Mouse (Mus musculus) heart, embryonic 13.5 days (tissue): ENCODE measurements around the gene Hist1h4k. TPM values are rescaled to one million over a fixed set of nuclear protein-coding genes. Genes with fewer than 3 reads are reported as not detected.

Experiments used
- ATAC-seq: fragments of 200-750 bp; cut with Nextera tagmentation; 2 replicates; pipeline ENCODE4 v1.8.0; 2017; ENCODE audit warnings: moderate TSS enrichment; ENCODE audit not compliant: insufficient number of reproducible peaks, low FRiP score, low TSS enrichment; ENCODE audit errors: extremely low read depth
- H3K27ac ChIP-seq: fragments of 300-500 bp; sonication (generic); replicated peaks from 2 replicates; pipeline ENCODE4 v1.5.1; 2015; ENCODE audit warnings: moderate library complexity, mild to moderate bottlenecking, inconsistent platforms
- H3K27me3 ChIP-seq: fragments of 300-500 bp; sonication (generic); replicated peaks from 2 replicates; pipeline ENCODE4 v1.6.1; 2015; ENCODE audit warnings: mild to moderate bottlenecking, inconsistent platforms
- H3K36me3 ChIP-seq: fragments of 300-500 bp; sonication (generic); 2 replicates; pipeline ENCODE4 v1.6.1; 2015; ENCODE audit warnings: mild to moderate bottlenecking, inconsistent platforms
- H3K4me1 ChIP-seq: fragments of 300-500 bp; sonication (generic); 2 replicates; pipeline ENCODE4 v1.6.1; 2015; ENCODE audit warnings: inconsistent platforms
- H3K4me2 ChIP-seq: fragments of 300-500 bp; sonication (generic); 2 replicates; pipeline ENCODE4 v1.6.1; 2015; ENCODE audit warnings: inconsistent platforms, mild to moderate bottlenecking, moderate library complexity
- H3K4me3 ChIP-seq: fragments of 300-500 bp; sonication (generic); 2 replicates; pipeline ENCODE4 v1.5.1; 2015; ENCODE audit warnings: moderate library complexity, mild to moderate bottlenecking, inconsistent platforms
- H3K9ac ChIP-seq: fragments of 300-500 bp; sonication (generic); 2 replicates; pipeline ENCODE4 v1.6.1; 2015; ENCODE audit warnings: inconsistent platforms, mild to moderate bottlenecking, moderate library complexity
- H3K9me3 ChIP-seq: fragments of 300-500 bp; sonication (generic); 2 replicates; pipeline ENCODE4 v1.6.1; 2016; ENCODE audit warnings: inconsistent platforms
- WGBS: fragments of 180-500 bp; shearing (Covaris S2); methylation state at CpG from one replicate; pipeline ENCODE4 v1.1.7; 2015; ENCODE audit warnings: mixed read lengths; 5-methylcytosine and 5-hydroxymethylcytosine counted together
- microRNA-seq: library from miRNA; unstranded; fragments of <30 nt; microRNA quantifications from one replicate; pipeline ENCODE4, GENCODE M21; 2016
- polyA plus RNA-seq: library from polyadenylated mRNA; unstranded; fragments of >200 nt; fragmentation: Nextera tagmentation; extraction: Ambion mirVana; gene quantifications from 2 replicates; pipeline ENCODE4 v1.2.1, GENCODE M21; 2015

The Hist1h4k gene
- polyA plus RNA-seq, 1 experiment from 2014 or later, result 1.3 TPM

DNA sequence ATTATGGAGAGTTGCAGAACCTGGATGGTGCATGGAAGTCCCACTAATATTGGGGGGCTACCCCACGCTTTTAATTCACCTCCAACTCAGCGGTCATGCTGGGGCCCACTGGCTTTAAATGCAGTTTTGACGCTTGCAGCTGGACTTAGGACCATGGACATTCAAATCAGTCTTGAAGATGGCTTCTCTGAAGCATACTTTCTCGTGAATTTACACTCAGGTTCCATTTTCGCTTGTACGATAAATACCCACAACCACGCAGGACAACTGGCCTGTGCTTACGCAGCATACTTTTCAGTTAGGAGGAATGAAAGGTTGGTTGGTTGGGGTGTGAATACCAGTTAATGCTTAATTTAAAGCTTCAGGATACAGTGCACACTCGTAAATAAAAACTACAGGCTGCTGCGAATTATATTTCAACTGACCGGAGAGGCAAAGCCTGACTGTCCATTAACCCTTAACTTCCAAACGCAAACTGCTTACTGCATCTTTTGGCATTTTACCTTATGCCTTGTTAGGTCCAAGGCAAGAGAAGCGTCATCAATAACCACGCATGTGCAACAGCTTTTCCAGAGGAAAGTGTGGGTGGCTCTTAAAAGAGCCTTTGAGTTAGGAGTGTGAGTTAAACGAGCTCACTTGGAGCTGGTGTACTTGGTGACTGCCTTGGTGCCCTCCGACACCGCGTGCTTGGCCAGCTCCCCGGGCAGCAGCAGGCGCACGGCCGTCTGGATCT is 35.0 kb downstream of the Hist1h4k start:
- Histone ChIP-seq H3K4me1 (peaks cover 36% of the 10 kb centered on the region), H3K4me3 (peak overlapping the region; percentile 55), H3K9ac (peak overlapping the region; percentile 80), H3K27ac (peak overlapping the region; percentile 91), H3K27me3 (no peaks in the 10 kb centered on the region), H3K9me3 (no peaks in the 10 kb centered on the region), H3K36me3 (no peaks in the 10 kb centered on the region), H3K4me2 (peak overlapping the region; percentile 72)
- ATAC-seq, result no peak
- 1% methylated on average over 22 of the region's 22 CpGs for WGBS

DNA sequence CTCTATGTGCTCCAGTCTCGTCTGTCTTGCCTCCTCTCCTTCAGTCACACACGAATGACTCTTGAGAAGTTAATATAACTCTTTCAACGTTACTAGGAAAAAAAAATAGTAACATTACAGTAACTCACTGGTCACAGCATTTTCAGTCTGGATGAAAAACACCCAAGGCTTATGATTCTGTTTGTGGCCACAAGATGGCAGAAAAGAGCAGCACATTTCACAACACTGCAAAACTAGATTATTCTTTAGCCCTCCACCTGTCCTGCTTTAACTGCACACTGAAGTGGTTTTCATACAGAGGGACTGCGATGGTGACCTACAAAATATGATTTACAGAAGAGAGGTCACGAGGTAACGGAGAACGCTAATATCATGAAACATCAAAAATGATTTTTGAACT is 35.6 kb downstream of the Hist1h4k start:
- no peaks in the 10 kb centered on the region for H3K9me3 ChIP-seq
- H3K4me1 ChIP-seq, result peaks cover 33% of the 10 kb centered on the region
- under 1% methylated on average over 7 of the region's 7 CpGs for WGBS
- H3K27ac ChIP-seq, result peak overlapping the region; percentile 91
- H3K4me3 ChIP-seq, result peak overlapping the region; percentile 55
- H3K36me3 ChIP-seq, result no peaks in the 10 kb centered on the region
- ATAC-seq, result no peak
- peak overlapping the region; percentile 80 for H3K9ac ChIP-seq
- no peaks in the 10 kb centered on the region for H3K27me3 ChIP-seq
- H3K4me2 ChIP-seq, result peak overlapping the region; percentile 72

DNA sequence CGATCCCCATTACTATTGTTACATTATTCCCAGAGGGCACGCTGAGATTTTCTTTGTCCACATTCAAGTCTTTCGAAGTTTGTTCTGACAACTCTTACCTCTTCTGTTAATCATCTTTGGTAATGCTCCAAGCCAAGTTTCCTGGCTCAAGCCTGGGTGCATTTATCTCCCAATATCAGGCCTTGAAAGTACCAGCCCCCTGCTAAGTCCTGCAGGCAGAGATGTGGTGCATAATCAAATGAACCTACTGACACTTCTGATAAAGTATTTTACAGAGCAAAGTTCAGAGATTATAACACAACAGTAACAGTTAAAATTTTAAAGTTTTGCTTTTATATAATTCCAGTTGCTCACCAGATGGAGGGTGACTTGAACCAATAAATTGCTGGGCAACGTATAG is 38.6 kb downstream of the Hist1h4k start:
- Histone ChIP-seq H3K36me3 (no peaks in the 10 kb centered on the region), H3K9ac (peak overlapping the region; percentile 81), H3K4me2 (peak overlapping the region; percentile 79), H3K9me3 (no peaks in the 10 kb centered on the region), H3K27ac (no peak overlapping the region), H3K4me3 (peak overlapping the region; percentile 76), H3K27me3 (no peaks in the 10 kb centered on the region), H3K4me1 (peaks cover 17% of the 10 kb centered on the region)
- WGBS, result 30% methylated on average over 4 of the region's 4 CpGs
- ATAC-seq, result no peak

DNA sequence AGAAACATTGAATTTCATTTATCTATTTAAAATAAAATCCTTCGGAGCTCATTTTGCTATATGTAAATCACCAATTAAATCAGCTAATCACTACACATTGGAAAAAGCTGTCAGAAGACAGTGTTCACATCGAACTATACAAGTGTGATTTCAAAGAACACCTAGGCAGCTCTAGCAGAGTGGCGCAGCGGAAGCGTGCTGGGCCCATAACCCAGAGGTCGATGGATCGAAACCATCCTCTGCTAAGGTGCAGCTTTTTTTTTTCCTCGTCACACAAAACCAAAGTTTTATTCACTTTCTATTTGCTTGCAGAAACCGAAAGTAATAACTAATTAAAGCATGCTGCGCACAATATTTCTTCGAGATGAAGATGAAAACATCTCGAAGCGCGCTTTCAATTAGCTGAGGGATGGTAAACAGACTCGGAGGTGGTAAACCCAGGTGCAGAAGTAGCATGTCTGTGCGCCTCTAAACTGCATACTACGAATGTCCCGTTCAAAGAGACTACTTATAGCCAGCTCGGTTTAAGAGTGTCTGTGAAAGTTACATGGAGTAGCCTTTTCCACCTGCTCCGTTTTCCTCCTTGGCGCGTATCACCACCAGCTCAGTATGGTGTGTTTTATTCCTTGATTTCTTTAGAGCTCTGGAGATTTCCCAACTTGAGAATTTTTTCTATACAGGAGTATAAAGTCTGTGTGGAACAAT is 39.3 kb downstream of the Hist1h4k start:
- H3K9ac ChIP-seq, result peak overlapping the region; percentile 81
- H3K36me3 ChIP-seq, result no peaks in the 10 kb centered on the region
- H3K4me2 ChIP-seq, result peak overlapping the region; percentile 79
- peak overlapping the region; percentile 76 for H3K4me3 ChIP-seq
- peaks cover 17% of the 10 kb centered on the region for H3K4me1 ChIP-seq
- WGBS, result 3% methylated on average over 22 of the region's 22 CpGs
- no peaks in the 10 kb centered on the region for H3K27me3 ChIP-seq
- ATAC-seq, result peak; percentile 76
- peak overlapping the region; percentile 56 for H3K27ac ChIP-seq
- no peaks in the 10 kb centered on the region for H3K9me3 ChIP-seq

DNA sequence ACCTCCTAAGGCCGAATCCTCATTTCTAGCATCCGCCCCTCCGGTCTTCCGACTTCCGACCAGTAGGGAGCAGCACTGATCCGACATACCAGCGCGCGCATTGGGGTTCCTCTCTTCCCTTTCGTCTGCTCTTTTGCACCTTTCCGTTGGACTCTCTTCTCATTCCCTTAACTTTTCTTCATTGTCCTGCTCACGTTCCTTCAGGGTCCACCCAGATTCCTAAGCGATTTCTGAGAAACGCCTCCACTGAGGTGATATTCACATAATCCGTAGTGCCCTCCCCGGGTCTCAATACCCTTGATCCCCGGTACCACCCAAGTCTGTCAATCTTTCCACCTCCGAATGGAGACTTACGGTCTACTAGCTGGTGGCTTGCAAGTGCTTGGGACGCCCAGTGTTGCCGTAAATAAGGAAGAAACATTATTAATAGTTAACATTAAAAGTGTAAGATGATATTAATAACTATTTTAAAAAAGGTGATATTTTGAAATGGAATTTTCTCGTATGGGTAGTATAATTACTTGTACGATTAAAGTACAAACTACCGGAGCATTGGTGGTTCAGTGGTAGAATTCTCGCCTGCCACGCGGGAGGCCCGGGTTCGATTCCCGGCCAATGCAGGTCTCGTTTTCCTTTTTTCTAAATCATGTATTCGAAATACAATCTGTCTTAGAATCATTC is 40.1 kb downstream of the Hist1h4k start:
- under 1% methylated on average over 32 of the region's 32 CpGs for WGBS
- H3K27me3 ChIP-seq, result no peaks in the 10 kb centered on the region
- H3K36me3 ChIP-seq, result no peaks in the 10 kb centered on the region
- H3K4me2 ChIP-seq, result peak overlapping the region; percentile 79
- H3K9ac ChIP-seq, result peak overlapping the region; percentile 83
- no peaks in the 10 kb centered on the region for H3K9me3 ChIP-seq
- peak overlapping the region; percentile 89 for H3K27ac ChIP-seq
- peaks cover 12% of the 10 kb centered on the region for H3K4me1 ChIP-seq
- peak; percentile 64 for ATAC-seq
- H3K4me3 ChIP-seq, result peak overlapping the region; percentile 76

DNA sequence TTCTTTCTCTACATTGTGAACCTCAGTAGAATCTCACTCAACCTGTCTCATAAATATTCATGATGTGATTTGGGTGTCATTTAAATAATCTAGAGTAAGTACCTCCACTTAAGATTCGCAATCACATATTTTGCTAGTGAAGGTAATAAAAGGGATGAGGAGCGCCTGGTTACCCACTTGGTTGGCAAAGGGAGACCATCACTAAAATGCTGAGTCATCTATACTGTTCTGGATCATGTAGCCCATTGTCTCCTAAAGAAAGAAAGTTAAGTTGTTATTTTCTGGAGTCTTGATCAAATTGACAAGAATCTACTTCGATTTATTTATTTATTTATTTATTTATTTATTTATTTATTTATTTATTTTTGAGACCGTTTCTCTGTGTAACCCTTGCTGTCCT is 43.6 kb downstream of the Hist1h4k start:
- no peak overlapping the region for H3K27ac ChIP-seq

More for the DNA sequence above, 43.6 kb downstream of the Hist1h4k start:
- H3K4me3 ChIP-seq, result no peak overlapping the region
- no peak for ATAC-seq
- no peaks in the 10 kb centered on the region for H3K9me3 ChIP-seq
- no peak overlapping the region for H3K9ac ChIP-seq
- H3K36me3 ChIP-seq, result no peaks in the 10 kb centered on the region
- 68% methylated on average over 4 of the region's 4 CpGs for WGBS
- no peaks in the 10 kb centered on the region; the same call in 1 of the 2 replicates for H3K27me3 ChIP-seq
- H3K4me1 ChIP-seq, result peaks cover 5% of the 10 kb centered on the region; the same call in 1 of the 2 replicates
- no peak overlapping the region for H3K4me2 ChIP-seq

Small RNAs within 50 kb of the gene (microRNA-seq; reads per million reads assigned to microRNA genes)
- gene Gm44346 (not detected), gene Gm44357 (not detected), gene Gm44367 (not detected), gene Gm44454 (not detected)

Other genes starting within 250 kb of the Hist1h4k start
- gene Gm11273, start 249.1 kb downstream of the Hist1h4k start, polyA plus RNA-seq, result 14.7 and 20.9 TPM in 2 replicates
- 3.8 and 4.8 TPM in 2 replicates for gene Zkscan8, start 219.4 kb downstream of the Hist1h4k start, polyA plus RNA-seq
- not detected in 2 replicates for gene Olfr1366, start 207.7 kb downstream of the Hist1h4k start, polyA plus RNA-seq
- gene Olfr1535, start 190.6 kb downstream of the Hist1h4k start, polyA plus RNA-seq, result not detected in 2 replicates
- not detected in 2 replicates for gene Olfr1364, start 168.7 kb downstream of the Hist1h4k start, polyA plus RNA-seq
- gene Olfr1362, start 136.5 kb downstream of the Hist1h4k start, polyA plus RNA-seq, result not detected in 2 replicates
- not detected in 2 replicates for gene Olfr11, start 108.0 kb downstream of the Hist1h4k start, polyA plus RNA-seq
- not detected in 2 replicates for gene Olfr1361, start 87.1 kb downstream of the Hist1h4k start, polyA plus RNA-seq
- not detected in 2 replicates for gene Olfr1360, start 73.1 kb downstream of the Hist1h4k start, polyA plus RNA-seq
- not detected in 2 replicates for gene Olfr1359, start 52.4 kb downstream of the Hist1h4k start, polyA plus RNA-seq
- gene Hist1h2bl, start 34.4 kb downstream of the Hist1h4k start, polyA plus RNA-seq, result 1.9 TPM in 1 of 2 replicates, not detected in the other
- 9.8 and 10.5 TPM in 2 replicates for gene Hist1h2ai, start 34.1 kb downstream of the Hist1h4k start, polyA plus RNA-seq
- gene Hist1h3h, start 32.8 kb downstream of the Hist1h4k start, polyA plus RNA-seq, result 0.62 and 2.3 TPM in 2 replicates
- gene Hist1h2bm, start 28.5 kb downstream of the Hist1h4k start, polyA plus RNA-seq, result 1.5 TPM in 2 replicates
- gene Hist1h4j, start 15.4 kb downstream of the Hist1h4k start, polyA plus RNA-seq, result 0.45 and 0.96 TPM in 2 replicates
- gene Hist1h2ak, start 3.3 kb upstream of the Hist1h4k start, polyA plus RNA-seq, result 9.5 and 15.8 TPM in 2 replicates
- gene Hist1h2bn, start 3.6 kb upstream of the Hist1h4k start, polyA plus RNA-seq, result 1.4 and 3.5 TPM in 2 replicates
- gene Hist1h1b, start 30.1 kb upstream of the Hist1h4k start, polyA plus RNA-seq, result 13.1 and 13.2 TPM in 2 replicates
- 63.6 and 66.6 TPM in 2 replicates for gene Hist1h3i, start 32.9 kb upstream of the Hist1h4k start, polyA plus RNA-seq
- 1.2 and 6.6 TPM in 2 replicates for gene Hist1h2an, start 36.7 kb upstream of the Hist1h4k start, polyA plus RNA-seq
- gene Hist1h2bp, start 37.0 kb upstream of the Hist1h4k start, polyA plus RNA-seq, result 0.37 and 0.49 TPM in 2 replicates
- 8.4 and 10.2 TPM in 2 replicates for gene Hist1h2bq, start 59.7 kb upstream of the Hist1h4k start, polyA plus RNA-seq
- not detected in 2 replicates for gene Hist1h2ao, start 60.0 kb upstream of the Hist1h4k start, polyA plus RNA-seq
- gene Hist1h4m, start 61.2 kb upstream of the Hist1h4k start, polyA plus RNA-seq, result not detected in 2 replicates
- 11.2 and 15.6 TPM in 2 replicates for gene Hist1h4n, start 81.7 kb upstream of the Hist1h4k start, polyA plus RNA-seq
- 1,655 and 1,669 TPM in 2 replicates for gene Hist1h2ap, start 83.0 kb upstream of the Hist1h4k start, polyA plus RNA-seq
- gene Hist1h2br, start 83.2 kb upstream of the Hist1h4k start, polyA plus RNA-seq, result 9.2 and 10.8 TPM in 2 replicates
- gene Zfp184, start 194.6 kb upstream of the Hist1h4k start, polyA plus RNA-seq, result 5.2 and 6.3 TPM in 2 replicates
- gene Pom121l2, start 230.7 kb upstream of the Hist1h4k start, polyA plus RNA-seq, result 0.05 and 0.07 TPM in 2 replicates